Mouse (Mus musculus) ES-Bruce4 (cell line): Measurements from ENCODE around the gene Senp8. TPM values are rescaled to one million over a fixed set of nuclear protein-coding genes. Genes with fewer than 3 reads are reported as not detected.

Experiments used
- H3K27ac ChIP-seq: 2 replicates; pipeline ENCODE4 v1.5.1; 2012; ENCODE audit warnings: low read length, inconsistent platforms; ENCODE audit not compliant: insufficient read depth
- H3K27me3 ChIP-seq: 2 replicates; pipeline ENCODE4 v1.6.1; 2012; ENCODE audit warnings: mild to moderate bottlenecking, low read length, inconsistent platforms; ENCODE audit not compliant: control insufficient read depth, poor library complexity, insufficient read depth, severe bottlenecking
- H3K36me3 ChIP-seq: 2 replicates; pipeline ENCODE4 v1.6.1; 2012; ENCODE audit warnings: inconsistent platforms, mild to moderate bottlenecking, low read length, moderate library complexity; ENCODE audit not compliant: control insufficient read depth, poor library complexity, insufficient read depth, severe bottlenecking
- H3K4me1 ChIP-seq: one replicate; pipeline ENCODE4 v1.8.1; 2011; ENCODE audit warnings: low read length; ENCODE audit not compliant: control insufficient read depth, insufficient read depth
- H3K4me3 ChIP-seq: 2 replicates; pipeline ENCODE4 v1.5.1; 2011; ENCODE audit warnings: low read depth, mild to moderate bottlenecking, low read length
- H3K9ac ChIP-seq: 2 replicates; pipeline ENCODE4 v1.6.1; 2012; ENCODE audit warnings: low read depth, mild to moderate bottlenecking, inconsistent platforms; ENCODE audit not compliant: poor library complexity, severe bottlenecking
- H3K9me3 ChIP-seq: replicated peaks from 2 replicates; pipeline ENCODE4 v1.6.1; 2012; ENCODE audit warnings: mild to moderate bottlenecking, low read length, inconsistent platforms; ENCODE audit not compliant: control insufficient read depth, poor library complexity, insufficient read depth, severe bottlenecking
- CTCF ChIP-seq: IDR thresholded peaks from one replicate; pipeline ENCODE4 v1.8.1; 2011; ENCODE audit warnings: low read depth, low read length
- EP300 ChIP-seq: IDR thresholded peaks from 2 replicates; pipeline ENCODE4 v1.6.1; 2011; ENCODE audit warnings: low read depth, low read length; ENCODE audit not compliant: insufficient read depth
- POLR2A ChIP-seq: IDR thresholded peaks from one replicate; pipeline ENCODE4 v1.8.1; 2011; ENCODE audit warnings: low read length; ENCODE audit not compliant: insufficient read depth
- polyA plus RNA-seq: library from polyadenylated mRNA; stranded (reverse); fragments of >200 nt; gene quantifications from 2 replicates; pipeline ENCODE4 v1.2.4, GENCODE M21; 2011; ENCODE audit warnings: low read depth; ENCODE audit not compliant: missing spikeins, insufficient read depth, insufficient read length

Senp8 gene
- polyA plus RNA-seq, 1 experiment: 21.2 TPM

DNA sequence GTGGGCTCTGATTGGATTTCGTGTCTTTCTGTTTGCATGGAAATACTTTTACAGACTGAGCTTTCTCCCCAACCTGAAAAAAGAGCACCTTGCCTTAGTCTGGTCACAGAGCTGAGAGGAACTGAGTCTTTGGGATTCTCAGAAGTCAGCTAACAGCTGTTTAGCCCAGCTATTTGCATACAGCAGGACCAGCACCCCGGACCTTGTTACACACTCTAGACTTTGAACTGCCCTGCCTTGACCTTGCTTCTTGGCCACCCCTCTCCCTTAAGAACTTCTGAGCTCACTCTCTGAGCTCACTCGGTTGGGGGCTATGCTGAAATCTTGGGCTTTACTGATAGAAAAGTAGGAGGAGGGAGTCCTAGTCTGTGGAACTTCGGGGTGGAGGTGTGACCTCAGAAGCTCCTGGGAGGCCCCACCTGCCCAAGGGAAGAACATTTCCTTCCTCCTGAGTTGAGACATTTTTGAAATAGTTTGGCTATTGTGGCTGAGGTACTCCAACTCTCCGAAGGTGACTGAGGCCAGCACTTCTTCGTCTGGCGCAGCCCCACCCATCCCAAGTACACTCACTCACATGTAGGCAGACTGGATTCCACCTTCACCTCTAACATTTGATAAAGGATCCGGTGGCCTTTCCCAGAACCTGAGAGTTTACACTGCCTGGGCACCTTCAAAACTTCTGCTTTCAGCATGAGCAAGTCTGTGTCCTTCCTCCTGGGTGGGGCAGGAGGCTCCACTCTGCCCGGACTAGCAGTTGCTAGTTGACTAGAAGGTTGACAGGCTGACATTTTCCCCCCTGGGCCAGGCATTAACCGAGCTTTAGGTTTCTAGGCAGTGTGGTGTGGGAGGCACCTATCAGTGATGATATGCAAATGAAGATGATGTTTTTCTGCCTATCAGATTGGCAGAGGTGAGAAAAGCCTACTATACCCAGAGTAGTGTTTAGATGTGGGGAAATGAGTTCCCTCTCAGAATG is 43.4 kb downstream of the Senp8 start:
- no peaks in the 10 kb centered on the region for H3K9me3 ChIP-seq
- peak overlapping the region; percentile 57; the same call in 1 of the 2 replicates for H3K27ac ChIP-seq
- H3K4me3 ChIP-seq: no peak overlapping the region

DNA sequence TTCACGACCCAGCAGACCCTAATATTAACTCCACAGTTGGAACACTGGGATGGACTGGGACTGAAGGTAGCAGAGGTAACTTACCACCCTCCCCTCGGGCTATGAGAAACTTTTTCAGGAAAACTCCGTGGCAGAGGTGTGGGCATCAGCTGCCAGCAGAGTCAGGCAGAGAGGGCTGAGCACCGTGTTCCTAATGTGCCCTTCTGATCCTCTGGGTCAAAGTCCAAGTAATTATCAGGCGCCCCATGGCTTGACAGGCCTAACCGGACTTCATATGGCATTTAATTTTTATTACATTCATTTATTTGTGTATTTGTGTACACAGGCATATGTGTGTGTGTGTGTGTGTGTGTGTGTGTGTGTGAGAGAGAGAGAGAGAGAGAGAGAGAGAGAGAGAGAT is 47.4 kb downstream of the Senp8 start:
- Histone ChIP-seq H3K4me1 (peaks cover 4% of the 10 kb centered on the region), H3K4me3 (no peak overlapping the region), H3K9ac (no peak overlapping the region), H3K27me3 (no peaks in the 10 kb centered on the region), H3K36me3 (no peaks in the 10 kb centered on the region), H3K9me3 (no peaks in the 10 kb centered on the region), H3K27ac (no peak overlapping the region)
- TF ChIP-seq POLR2A: no peak

More for the DNA sequence above, 43.4 kb downstream of the Senp8 start:
- no peak for TF ChIP-seq CTCF
- no peak for TF ChIP-seq POLR2A
- TF ChIP-seq EP300: no peak
- H3K36me3 ChIP-seq: no peaks in the 10 kb centered on the region
- H3K27me3 ChIP-seq: no peaks in the 10 kb centered on the region
- no peak overlapping the region for H3K9ac ChIP-seq
- peaks cover 4% of the 10 kb centered on the region for H3K4me1 ChIP-seq

DNA sequence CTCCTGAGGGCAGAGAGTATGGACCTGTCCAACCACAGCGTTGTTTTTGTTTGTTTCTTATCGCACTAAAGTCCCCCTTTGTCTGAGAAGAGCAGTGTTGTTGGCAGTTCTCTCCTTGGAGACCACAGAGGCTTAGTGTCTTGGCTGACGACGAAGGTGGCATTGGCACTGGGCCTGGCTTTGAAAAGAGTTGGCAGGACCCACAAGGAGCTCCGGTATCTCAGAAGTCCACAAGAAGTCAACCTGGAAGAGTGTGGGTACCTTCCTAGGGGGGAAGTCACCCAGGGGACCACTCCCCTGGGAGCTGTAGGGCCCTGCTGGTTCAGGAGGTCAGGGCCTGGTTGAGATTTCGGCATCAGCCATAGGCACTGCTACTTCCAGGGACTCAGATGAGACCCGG is 49.4 kb downstream of the Senp8 start:
- H3K36me3 ChIP-seq: no peaks in the 10 kb centered on the region
- H3K9me3 ChIP-seq: no peaks in the 10 kb centered on the region
- no peaks in the 10 kb centered on the region for H3K27me3 ChIP-seq
- H3K4me3 ChIP-seq: no peak overlapping the region
- no peak overlapping the region for H3K27ac ChIP-seq
- H3K4me1 ChIP-seq: no peaks in the 10 kb centered on the region
- no peak for TF ChIP-seq POLR2A
- no peak for TF ChIP-seq CTCF
- no peak for TF ChIP-seq EP300
- H3K9ac ChIP-seq: no peak overlapping the region

DNA sequence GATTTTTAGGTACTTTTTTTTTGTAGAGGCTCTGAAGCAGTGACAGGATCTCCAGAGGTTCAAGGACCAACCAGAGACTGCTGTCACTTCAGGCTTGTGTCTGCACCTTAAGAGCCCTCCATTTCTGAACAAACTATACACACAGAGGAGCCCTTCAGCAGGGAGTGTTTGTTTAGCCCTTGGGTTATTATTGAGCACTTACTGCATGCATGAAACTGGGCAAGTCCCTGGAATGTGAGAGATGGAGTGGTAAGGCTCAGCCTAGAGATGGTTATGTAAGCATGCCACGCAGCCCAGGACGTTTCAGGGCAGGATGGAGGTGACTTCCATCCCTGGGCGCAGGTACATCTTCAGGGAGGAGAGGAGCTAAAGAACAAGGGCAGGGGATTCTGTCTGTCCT is 54.1 kb downstream of the Senp8 start:
- TF ChIP-seq CTCF (no peak), POLR2A (no peak), EP300 (no peak)
- Histone ChIP-seq H3K36me3 (no peaks in the 10 kb centered on the region), H3K27ac (no peak overlapping the region), H3K27me3 (no peaks in the 10 kb centered on the region), H3K4me1 (peaks cover 5% of the 10 kb centered on the region), H3K4me3 (no peak overlapping the region), H3K9me3 (no peaks in the 10 kb centered on the region), H3K9ac (no peak overlapping the region)

DNA sequence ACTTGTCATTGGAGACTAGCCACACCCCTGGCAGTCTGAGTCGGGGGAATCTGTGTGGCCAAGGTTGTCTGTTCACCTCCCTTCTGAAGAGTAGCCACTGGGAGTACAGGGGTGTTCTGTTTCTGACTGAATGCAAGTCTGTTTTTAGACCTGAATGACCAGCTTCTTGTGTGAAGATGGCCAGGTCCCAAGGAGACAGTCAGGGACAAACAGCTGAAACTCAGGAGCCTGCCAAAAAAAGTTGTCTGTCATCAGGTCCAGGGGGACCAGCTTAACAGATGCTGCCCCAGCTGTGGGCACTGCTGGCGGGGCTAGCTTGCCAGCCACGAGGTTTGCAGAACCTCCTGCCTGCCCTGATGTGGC is 55.1 kb downstream of the Senp8 start:
- TF ChIP-seq POLR2A: no peak
- TF ChIP-seq CTCF: no peak
- no peak for TF ChIP-seq EP300
- H3K4me1 ChIP-seq: peaks cover 8% of the 10 kb centered on the region
- no peaks in the 10 kb centered on the region for H3K9me3 ChIP-seq
- H3K27me3 ChIP-seq: no peaks in the 10 kb centered on the region
- H3K9ac ChIP-seq: no peak overlapping the region
- no peak overlapping the region for H3K4me3 ChIP-seq
- H3K36me3 ChIP-seq: no peaks in the 10 kb centered on the region
- no peak overlapping the region for H3K27ac ChIP-seq
